Mouse (Mus musculus): Measurements from ENCODE around the gene Dnajc14. TPM values are rescaled to one million over a fixed set of nuclear protein-coding genes. Genes with fewer than 3 reads are reported as not detected.
A peak's percentile ranks its signal among the peaks of the same experiment; 100 is the strongest.

The Dnajc14 gene
- 41.3 and 45.5 TPM in 2 replicates for polyA plus RNA-seq (2011; ENCODE audit: insufficient read depth, insufficient read length, low read depth, missing spikeins)

DNA sequence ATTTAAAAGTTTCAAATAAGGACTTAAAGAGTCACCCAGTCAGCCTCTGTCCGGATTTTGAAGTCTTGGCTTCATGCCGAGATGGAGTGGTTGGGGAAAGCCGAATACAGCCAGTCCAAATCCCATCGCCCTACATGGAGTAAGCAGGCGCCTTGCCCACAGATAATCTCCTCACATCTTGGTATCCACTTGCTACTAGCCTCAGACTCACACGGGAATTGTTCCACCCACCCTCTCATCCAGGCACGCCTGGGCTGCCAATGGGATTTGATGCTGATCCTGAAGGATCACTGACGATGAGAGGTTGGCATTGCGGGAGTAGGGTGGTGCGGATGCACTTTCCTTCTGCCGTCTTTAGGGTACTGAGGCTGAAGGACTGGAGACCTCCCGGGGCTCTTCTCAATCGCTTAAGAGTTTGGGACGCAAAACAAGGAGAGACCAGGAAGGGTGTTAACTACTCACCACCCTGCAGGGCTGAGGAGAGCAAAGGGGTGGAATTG, at the start of gene Dnajc14:
Dnajc14 (plus strand) TSS at position 292 of the 500 bp plus-strand sequence.
- Histone ChIP-seq H3K27me3 (ENCODE audit: control insufficient read depth, insufficient read depth, low read length, poor library complexity, severe bottlenecking) (no peaks in the 10 kb centered on the region), H3K9me3 (replicated peaks; ENCODE audit: control insufficient read depth, insufficient read depth, low read length, poor library complexity, severe bottlenecking) (no peaks in the 10 kb centered on the region), H3K9ac (ENCODE audit: low read depth, poor library complexity, severe bottlenecking) (peak within 1 kb of the TSS; percentile 80), H3K36me3 (ENCODE audit: control insufficient read depth, insufficient read depth, low read length, poor library complexity, severe bottlenecking) (no peaks in the 10 kb centered on the region), H3K27ac (ENCODE audit: insufficient read depth, low read length) (peak within 1 kb of the TSS; percentile 40), H3K4me1 (ENCODE audit: control insufficient read depth, insufficient read depth, low read length) (no peaks in the 10 kb centered on the region), H3K4me3 (ENCODE audit: low read depth, low read length) (peak within 1 kb of the TSS; percentile 83)
- TF ChIP-seq CTCF (IDR thresholded peaks at IDR 0.05; ENCODE audit: low read depth, low read length) (no peak), EP300 (IDR thresholded peaks at IDR 0.05; ENCODE audit: insufficient read depth, low read depth, low read length) (no peak), POLR2A (IDR thresholded peaks at IDR 0.05; ENCODE audit: insufficient read depth, low read length) (no peak)

DNA sequence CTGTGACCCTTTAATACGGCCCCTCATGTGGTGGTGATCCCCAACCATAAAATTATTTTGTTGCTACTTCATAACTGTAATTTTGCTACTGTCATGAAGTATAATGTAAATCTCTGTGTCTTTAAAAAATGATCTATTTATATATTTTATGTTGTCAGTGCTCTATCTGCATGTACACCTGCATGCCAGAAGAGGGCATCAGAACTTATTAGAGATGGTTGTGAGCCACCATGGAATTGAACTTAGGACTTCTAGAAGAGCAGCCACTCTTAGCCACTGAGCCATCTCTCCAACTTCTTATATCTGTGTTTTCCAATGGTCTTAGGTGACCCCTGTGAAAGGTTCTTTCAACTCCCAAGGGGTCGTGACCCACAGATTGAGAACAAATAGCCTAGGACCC, 31.0 kb upstream of the Dnajc14 start:
- no peak overlapping the region for H3K9ac ChIP-seq (ENCODE audit: low read depth, poor library complexity, severe bottlenecking)
- H3K4me1 ChIP-seq (ENCODE audit: control insufficient read depth, insufficient read depth, low read length) = no peaks in the 10 kb centered on the region
- no peaks in the 10 kb centered on the region for H3K27me3 ChIP-seq (ENCODE audit: control insufficient read depth, insufficient read depth, low read length, poor library complexity, severe bottlenecking)
- TF ChIP-seq POLR2A (IDR thresholded peaks at IDR 0.05; ENCODE audit: insufficient read depth, low read length) = no peak
- no peak for TF ChIP-seq EP300 (IDR thresholded peaks at IDR 0.05; ENCODE audit: insufficient read depth, low read depth, low read length)
- H3K4me3 ChIP-seq (ENCODE audit: low read depth, low read length) = no peak overlapping the region
- H3K27ac ChIP-seq (ENCODE audit: insufficient read depth, low read length) = no peak overlapping the region
- H3K9me3 ChIP-seq (replicated peaks; ENCODE audit: control insufficient read depth, insufficient read depth, low read length, poor library complexity, severe bottlenecking) = no peaks in the 10 kb centered on the region
- no peaks in the 10 kb centered on the region for H3K36me3 ChIP-seq (ENCODE audit: control insufficient read depth, insufficient read depth, low read length, poor library complexity, severe bottlenecking)

- Histone ChIP-seq H3K27me3 (ENCODE audit: control insufficient read depth, insufficient read depth, low read length, poor library complexity, severe bottlenecking) (no peaks in the 10 kb centered on the region), H3K4me1 (ENCODE audit: control insufficient read depth, insufficient read depth, low read length) (no peaks in the 10 kb centered on the region), H3K9ac (ENCODE audit: low read depth, poor library complexity, severe bottlenecking) (no peak overlapping the region), H3K9me3 (replicated peaks; ENCODE audit: control insufficient read depth, insufficient read depth, low read length, poor library complexity, severe bottlenecking) (no peaks in the 10 kb centered on the region), H3K4me3 (ENCODE audit: low read depth, low read length) (no peak overlapping the region), H3K36me3 (ENCODE audit: control insufficient read depth, insufficient read depth, low read length, poor library complexity, severe bottlenecking) (no peaks in the 10 kb centered on the region), H3K27ac (ENCODE audit: insufficient read depth, low read length) (no peak overlapping the region)
- TF ChIP-seq CTCF (IDR thresholded peaks at IDR 0.05; ENCODE audit: low read depth, low read length) = no peak
Observed at GRCm38 (mm10) chr10:128773685-128774084, 30.2 kb upstream of the Dnajc14 start.

DNA sequence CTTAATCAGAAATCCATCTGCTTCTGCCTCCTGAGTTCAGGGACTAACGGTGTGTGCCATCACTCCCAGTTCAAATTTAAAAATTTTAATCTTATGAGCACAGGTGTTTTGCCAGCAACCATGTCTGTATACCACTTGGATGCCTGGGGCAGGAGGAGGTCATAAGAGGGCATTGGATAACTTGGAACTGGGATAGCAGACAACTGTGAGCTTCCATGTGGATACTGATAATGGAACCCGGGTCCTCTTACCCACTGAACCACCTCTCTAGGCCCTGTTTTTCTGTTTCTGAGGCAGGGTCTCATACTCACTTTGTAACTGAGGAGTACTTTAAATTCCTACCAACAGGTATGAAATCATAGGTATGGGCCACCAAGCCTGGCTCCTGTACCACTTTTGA, 25.4 kb upstream of the Dnajc14 start:
- Histone ChIP-seq H3K4me3 (ENCODE audit: low read depth, low read length) (no peak overlapping the region), H3K9me3 (replicated peaks; ENCODE audit: control insufficient read depth, insufficient read depth, low read length, poor library complexity, severe bottlenecking) (peaks cover 11% of the 10 kb centered on the region), H3K4me1 (ENCODE audit: control insufficient read depth, insufficient read depth, low read length) (no peaks in the 10 kb centered on the region), H3K36me3 (ENCODE audit: control insufficient read depth, insufficient read depth, low read length, poor library complexity, severe bottlenecking) (no peaks in the 10 kb centered on the region), H3K9ac (ENCODE audit: low read depth, poor library complexity, severe bottlenecking) (no peak overlapping the region), H3K27me3 (ENCODE audit: control insufficient read depth, insufficient read depth, low read length, poor library complexity, severe bottlenecking) (no peaks in the 10 kb centered on the region), H3K27ac (ENCODE audit: insufficient read depth, low read length) (no peak overlapping the region)
- TF ChIP-seq POLR2A (IDR thresholded peaks at IDR 0.05; ENCODE audit: insufficient read depth, low read length) = no peak
- no peak for TF ChIP-seq CTCF (IDR thresholded peaks at IDR 0.05; ENCODE audit: low read depth, low read length)
- TF ChIP-seq EP300 (IDR thresholded peaks at IDR 0.05; ENCODE audit: insufficient read depth, low read depth, low read length) = no peak

GRCm38 (mm10) chr10:128779011-128779795, 24.7 kb upstream of the Dnajc14 start:
- no peak overlapping the region for H3K27ac ChIP-seq (ENCODE audit: insufficient read depth, low read length)
- TF ChIP-seq POLR2A (IDR thresholded peaks at IDR 0.05; ENCODE audit: insufficient read depth, low read length) = no peak
- no peak for TF ChIP-seq CTCF (IDR thresholded peaks at IDR 0.05; ENCODE audit: low read depth, low read length)
- TF ChIP-seq EP300 (IDR thresholded peaks at IDR 0.05; ENCODE audit: insufficient read depth, low read depth, low read length) = no peak
- H3K4me3 ChIP-seq (ENCODE audit: low read depth, low read length) = no peak overlapping the region
- H3K9ac ChIP-seq (ENCODE audit: low read depth, poor library complexity, severe bottlenecking) = no peak overlapping the region
- peaks cover 14% of the 10 kb centered on the region for H3K9me3 ChIP-seq (replicated peaks; ENCODE audit: control insufficient read depth, insufficient read depth, low read length, poor library complexity, severe bottlenecking)
- H3K4me1 ChIP-seq (ENCODE audit: control insufficient read depth, insufficient read depth, low read length) = no peaks in the 10 kb centered on the region
- H3K27me3 ChIP-seq (ENCODE audit: control insufficient read depth, insufficient read depth, low read length, poor library complexity, severe bottlenecking) = no peaks in the 10 kb centered on the region
- H3K36me3 ChIP-seq (ENCODE audit: control insufficient read depth, insufficient read depth, low read length, poor library complexity, severe bottlenecking) = no peaks in the 10 kb centered on the region

GRCm38 (mm10) chr10:128780200-128780599, 23.7 kb upstream of the Dnajc14 start:
- H3K9ac ChIP-seq (ENCODE audit: low read depth, poor library complexity, severe bottlenecking) = no peak overlapping the region
- H3K4me1 ChIP-seq (ENCODE audit: control insufficient read depth, insufficient read depth, low read length) = no peaks in the 10 kb centered on the region
- no peak overlapping the region for H3K27ac ChIP-seq (ENCODE audit: insufficient read depth, low read length)
- no peaks in the 10 kb centered on the region for H3K36me3 ChIP-seq (ENCODE audit: control insufficient read depth, insufficient read depth, low read length, poor library complexity, severe bottlenecking)
- TF ChIP-seq POLR2A (IDR thresholded peaks at IDR 0.05; ENCODE audit: insufficient read depth, low read length) = no peak
- no peak for TF ChIP-seq EP300 (IDR thresholded peaks at IDR 0.05; ENCODE audit: insufficient read depth, low read depth, low read length)
- TF ChIP-seq CTCF (IDR thresholded peaks at IDR 0.05; ENCODE audit: low read depth, low read length) = no peak
- no peak overlapping the region for H3K4me3 ChIP-seq (ENCODE audit: low read depth, low read length)
- no peaks in the 10 kb centered on the region for H3K27me3 ChIP-seq (ENCODE audit: control insufficient read depth, insufficient read depth, low read length, poor library complexity, severe bottlenecking)
- peaks cover 21% of the 10 kb centered on the region for H3K9me3 ChIP-seq (replicated peaks; ENCODE audit: control insufficient read depth, insufficient read depth, low read length, poor library complexity, severe bottlenecking)
